Mouse (Mus musculus): ENCODE results near the gene Wnt7a. TPM values are rescaled to one million over a fixed set of nuclear protein-coding genes. Genes with fewer than 3 reads are reported as not detected.

Gene Wnt7a
- polyA plus RNA-seq, 1 experiment: not detected

DNA sequence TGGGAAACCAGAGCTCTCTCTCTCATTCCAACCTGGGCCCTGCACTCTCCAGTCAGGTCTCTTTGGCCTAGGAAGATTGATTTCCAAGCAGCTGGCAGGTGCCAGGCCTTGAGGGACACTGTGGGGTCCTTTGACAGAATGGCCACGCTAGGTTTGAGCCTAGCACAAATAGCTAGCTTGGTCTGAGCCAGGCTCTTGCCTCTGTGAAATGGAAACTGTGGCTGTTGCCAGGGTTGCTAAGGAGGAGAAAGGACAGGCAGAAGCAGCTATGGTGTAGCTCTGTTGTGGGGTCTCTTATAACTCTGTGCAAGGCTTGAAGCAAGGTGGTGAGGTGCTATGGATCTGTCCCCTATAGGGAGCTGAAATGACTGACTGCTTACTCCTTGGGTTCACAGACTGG lies 75.7 kb downstream of the Wnt7a start:
- Histone ChIP-seq H3ac (ENCODE audit: control insufficient read depth, insufficient read length, low read depth) (no peak overlapping the region), H3K79me2 (ENCODE audit: control insufficient read depth, insufficient read depth) (no peaks in the 10 kb centered on the region), H3K79me3 (ENCODE audit: low read depth) (no peaks in the 10 kb centered on the region), H3K36me3 (ENCODE audit: control insufficient read depth, insufficient read depth) (no peaks in the 10 kb centered on the region), H3K4me3 (ENCODE audit: insufficient read depth, poor library complexity, severe bottlenecking) (no peak overlapping the region), H3K27me3 (ENCODE audit: control insufficient read depth, insufficient read depth, insufficient read length) (peaks cover 55% of the 10 kb centered on the region)
- TF ChIP-seq FOSL1 (IDR thresholded peaks at IDR 0.05; ENCODE audit: insufficient read depth, low read length, poor library complexity, severe bottlenecking): no peak
- TF ChIP-seq MYOD1 (IDR thresholded peaks at IDR 0.05; ENCODE audit: control insufficient read depth, insufficient read length, low read depth): no peak
- no peak for TF ChIP-seq USF1 (IDR thresholded peaks at IDR 0.05; ENCODE audit: low read depth)
- TF ChIP-seq MAX (IDR thresholded peaks at IDR 0.05): no peak
- no peak for TF ChIP-seq MYOG (IDR thresholded peaks at IDR 0.05; ENCODE audit: control insufficient read depth, extremely low read depth, insufficient read length)
- TF ChIP-seq CEBPB (IDR thresholded peaks at IDR 0.05; ENCODE audit: low read depth): no peak
- no peak for TF ChIP-seq CTCF (IDR thresholded peaks at IDR 0.05; ENCODE audit: control insufficient read depth, insufficient read depth, insufficient read length)

DNA sequence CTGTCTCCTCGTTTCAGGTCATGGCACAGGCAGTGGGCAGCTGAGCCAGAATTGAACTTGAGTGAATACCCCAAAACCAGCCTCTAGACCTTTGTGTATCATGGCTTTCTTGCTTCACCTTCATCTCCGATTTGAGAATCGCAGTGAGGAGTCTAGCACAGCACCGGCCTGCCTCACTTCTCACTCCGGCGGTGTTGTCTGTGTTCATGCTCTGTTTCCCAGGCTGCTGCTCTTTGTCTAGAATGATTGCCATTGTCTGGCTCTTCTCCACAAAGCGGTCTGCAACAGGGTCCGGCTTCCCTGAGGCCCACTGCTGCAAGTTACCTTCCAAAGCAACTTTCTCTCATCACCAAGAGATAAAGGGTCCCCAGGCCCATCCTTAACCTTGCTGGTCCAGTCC lies 79.3 kb downstream of the Wnt7a start:
- Histone ChIP-seq H3K36me3 (ENCODE audit: control insufficient read depth, insufficient read depth) (no peaks in the 10 kb centered on the region), H3ac (ENCODE audit: control insufficient read depth, insufficient read length, low read depth) (no peak overlapping the region), H3K79me2 (ENCODE audit: control insufficient read depth, insufficient read depth) (no peaks in the 10 kb centered on the region), H3K79me3 (ENCODE audit: low read depth) (no peaks in the 10 kb centered on the region), H3K4me3 (ENCODE audit: insufficient read depth, poor library complexity, severe bottlenecking) (no peak overlapping the region), H3K27me3 (ENCODE audit: control insufficient read depth, insufficient read depth, insufficient read length) (peaks cover 66% of the 10 kb centered on the region)
- TF ChIP-seq FOSL1 (IDR thresholded peaks at IDR 0.05; ENCODE audit: insufficient read depth, low read length, poor library complexity, severe bottlenecking) (no peak), MYOD1 (IDR thresholded peaks at IDR 0.05; ENCODE audit: control insufficient read depth, insufficient read length, low read depth) (no peak), MYOG (IDR thresholded peaks at IDR 0.05; ENCODE audit: control insufficient read depth, extremely low read depth, insufficient read length) (no peak), CEBPB (IDR thresholded peaks at IDR 0.05; ENCODE audit: low read depth) (no peak), USF1 (IDR thresholded peaks at IDR 0.05; ENCODE audit: low read depth) (no peak), MAX (IDR thresholded peaks at IDR 0.05) (no peak), CTCF (IDR thresholded peaks at IDR 0.05; ENCODE audit: control insufficient read depth, insufficient read depth, insufficient read length) (no peak)

DNA sequence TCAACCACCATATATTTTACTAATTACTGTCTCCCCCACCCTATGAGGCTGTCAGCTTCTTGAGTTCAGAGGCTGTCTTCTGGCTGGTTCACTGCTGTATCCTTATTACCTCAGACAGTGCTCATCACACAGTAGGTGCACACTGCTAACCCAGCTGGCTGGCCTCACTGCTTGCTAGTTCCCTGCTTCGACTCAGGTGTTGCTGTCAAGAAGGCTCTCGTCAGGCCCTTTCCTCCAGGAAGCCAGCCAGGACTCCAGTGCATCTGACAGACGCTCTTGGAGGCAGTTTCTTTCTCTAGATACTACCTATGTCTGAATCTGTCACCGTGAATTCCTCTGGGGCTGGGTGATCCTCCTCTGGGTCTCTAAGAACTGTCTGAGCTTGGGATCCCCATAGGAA lies 85.6 kb downstream of the Wnt7a start:
- no peaks in the 10 kb centered on the region for H3K79me2 ChIP-seq (ENCODE audit: control insufficient read depth, insufficient read depth)
- H3K27me3 ChIP-seq (ENCODE audit: control insufficient read depth, insufficient read depth, insufficient read length): peaks cover 77% of the 10 kb centered on the region
- no peak overlapping the region for H3K4me3 ChIP-seq (ENCODE audit: insufficient read depth, poor library complexity, severe bottlenecking)
- no peaks in the 10 kb centered on the region for H3K79me3 ChIP-seq (ENCODE audit: low read depth)
- H3ac ChIP-seq (ENCODE audit: control insufficient read depth, insufficient read length, low read depth): no peak overlapping the region
- TF ChIP-seq FOSL1 (IDR thresholded peaks at IDR 0.05; ENCODE audit: insufficient read depth, low read length, poor library complexity, severe bottlenecking): no peak
- no peak for TF ChIP-seq MYOG (IDR thresholded peaks at IDR 0.05; ENCODE audit: control insufficient read depth, extremely low read depth, insufficient read length)
- no peak for TF ChIP-seq USF1 (IDR thresholded peaks at IDR 0.05; ENCODE audit: low read depth)
- TF ChIP-seq CTCF (IDR thresholded peaks at IDR 0.05; ENCODE audit: control insufficient read depth, insufficient read depth, insufficient read length): no peak
- H3K36me3 ChIP-seq (ENCODE audit: control insufficient read depth, insufficient read depth): no peaks in the 10 kb centered on the region

DNA sequence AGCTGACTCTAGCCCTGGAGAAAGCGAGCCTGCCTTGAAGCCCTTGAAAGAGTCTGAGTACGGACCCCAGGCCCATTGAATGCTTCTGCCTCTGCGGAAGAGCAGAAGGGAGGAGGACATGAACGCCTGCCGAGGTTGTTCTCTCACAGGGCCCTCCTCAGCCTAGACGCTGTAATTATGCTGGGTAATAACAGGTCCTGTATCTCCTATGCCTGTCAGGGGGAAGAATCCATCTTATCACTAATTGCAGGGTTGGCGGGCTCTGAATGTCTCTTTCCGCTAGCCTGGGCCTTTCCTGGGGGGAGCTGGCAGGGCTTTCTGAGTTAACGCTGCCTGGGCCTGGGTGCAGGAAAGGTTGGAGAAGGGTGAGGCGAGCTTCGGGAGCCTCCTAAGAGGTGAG lies 86.4 kb downstream of the Wnt7a start:
- H3K27me3 ChIP-seq (ENCODE audit: control insufficient read depth, insufficient read depth, insufficient read length): peaks cover 75% of the 10 kb centered on the region
- H3K79me3 ChIP-seq (ENCODE audit: low read depth): no peaks in the 10 kb centered on the region
- no peaks in the 10 kb centered on the region for H3K36me3 ChIP-seq (ENCODE audit: control insufficient read depth, insufficient read depth)
- no peak for TF ChIP-seq FOSL1 (IDR thresholded peaks at IDR 0.05; ENCODE audit: insufficient read depth, low read length, poor library complexity, severe bottlenecking)
- TF ChIP-seq MYOG (IDR thresholded peaks at IDR 0.05; ENCODE audit: control insufficient read depth, extremely low read depth, insufficient read length): no peak
- no peaks in the 10 kb centered on the region for H3K79me2 ChIP-seq (ENCODE audit: control insufficient read depth, insufficient read depth)
- H3K4me3 ChIP-seq (ENCODE audit: insufficient read depth, poor library complexity, severe bottlenecking): no peak overlapping the region
- H3ac ChIP-seq (ENCODE audit: control insufficient read depth, insufficient read length, low read depth): no peak overlapping the region

DNA sequence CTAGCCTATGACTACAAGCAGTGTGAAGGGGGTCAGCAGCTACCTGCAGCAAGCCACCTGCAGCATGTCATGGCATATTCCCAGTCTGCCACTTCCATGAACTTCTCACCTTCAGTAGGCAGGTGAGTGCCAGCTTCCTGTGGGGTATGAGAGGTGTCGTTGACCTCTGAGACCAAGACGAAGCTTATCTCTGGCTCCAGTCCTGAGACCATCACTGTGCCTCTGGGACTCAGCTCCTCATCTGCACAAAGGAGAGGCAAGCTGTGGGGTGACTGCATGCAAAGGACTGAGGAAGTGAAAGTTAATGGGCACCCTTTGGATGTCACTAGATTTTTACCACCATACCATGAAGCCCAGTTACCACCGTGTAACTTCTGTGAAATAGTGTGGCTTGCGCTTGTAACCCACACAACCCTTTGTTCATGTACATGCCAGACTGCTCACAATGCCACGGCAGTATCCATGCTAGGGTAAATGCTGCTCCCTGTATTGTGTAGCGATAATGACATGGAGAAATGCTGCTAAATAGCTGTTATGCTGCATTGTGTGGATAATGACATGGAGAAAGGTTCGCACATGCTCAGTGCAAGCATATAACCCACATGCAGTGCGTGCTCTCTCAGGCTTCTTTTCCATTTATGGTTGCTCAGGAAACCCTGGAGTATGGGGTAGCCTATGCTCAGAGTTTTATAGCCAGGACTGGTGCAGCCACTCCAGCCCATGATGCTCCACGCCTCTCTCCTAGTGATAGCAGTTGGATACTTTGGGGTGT lies 89.0 kb downstream of the Wnt7a start:
- no peak for TF ChIP-seq FOSL1 (IDR thresholded peaks at IDR 0.05; ENCODE audit: insufficient read depth, low read length, poor library complexity, severe bottlenecking)
- Histone ChIP-seq H3K36me3 (ENCODE audit: control insufficient read depth, insufficient read depth) (no peaks in the 10 kb centered on the region), H3K27me3 (ENCODE audit: control insufficient read depth, insufficient read depth, insufficient read length) (peaks cover 54% of the 10 kb centered on the region)

More for the DNA sequence above, 89.0 kb downstream of the Wnt7a start:
- Histone ChIP-seq H3K4me3 (ENCODE audit: insufficient read depth, poor library complexity, severe bottlenecking) (no peak overlapping the region), H3ac (ENCODE audit: control insufficient read depth, insufficient read length, low read depth) (no peak overlapping the region), H3K79me2 (ENCODE audit: control insufficient read depth, insufficient read depth) (no peaks in the 10 kb centered on the region), H3K79me3 (ENCODE audit: low read depth) (no peaks in the 10 kb centered on the region)

Other genes starting within 250 kb of the Wnt7a start
- 91.6 TPM for gene Fbln2, start 198.9 kb downstream of the Wnt7a start, polyA plus RNA-seq (2012; fragmentation: generic; extraction: Trizol)
- gene Chchd4, start 62.2 kb upstream of the Wnt7a start, polyA plus RNA-seq (2012; fragmentation: generic; extraction: Trizol): 20.3 TPM
- 68.1 TPM for gene Tmem43, start 62.3 kb upstream of the Wnt7a start, polyA plus RNA-seq (2012; fragmentation: generic; extraction: Trizol)
- gene Xpc, start 104.5 kb upstream of the Wnt7a start, polyA plus RNA-seq (2012; fragmentation: generic; extraction: Trizol): 4.5 TPM
- gene Lsm3, start 104.6 kb upstream of the Wnt7a start, polyA plus RNA-seq (2012; fragmentation: generic; extraction: Trizol): 207 TPM

Measured in C2C12 (cell line).